Mouse (Mus musculus) brain, embryonic 18.5 days (tissue): ENCODE measurements at regions not wholly inside any gene's neighbourhood (a gene's known extent, or its start where the extent isn't known, plus 50 kb on each side); places are given as distances from the start of the nearest gene placed in this dataset.

ENCODE experiments used
- DNase-seq: peaks from one replicate; pipeline ENCODE4 v3.0.0-alpha.2; 2012; ENCODE audit warnings: low read depth, low spot score

- no peak for DNase-seq
Measured at GRCm38 (mm10) chr15:10767535-10767934, 53.1 kb upstream of the Rai14 start.

- DNase-seq, result no peak
Measured at GRCm38 (mm10) chr15:10770410-10771310, 56.2 kb upstream of the Rai14 start.

GRCm38 (mm10) chr15:10771311-10771690 lies 56.9 kb upstream of the Rai14 start:
- DNase-seq, result no peak

GRCm38 (mm10) chr15:10779941-10780620 lies 65.7 kb upstream of the Rai14 start:
- no peak for DNase-seq

GRCm38 (mm10) chr15:10789371-10789770 lies 74.9 kb upstream of the Rai14 start:
- no peak for DNase-seq

- no peak for DNase-seq
Measured at GRCm38 (mm10) chr15:10790862-10791497, 76.6 kb upstream of the Rai14 start.

- no peak for DNase-seq
Measured at GRCm38 (mm10) chr15:10791516-10792112, 77.2 kb upstream of the Rai14 start.

- no peak for DNase-seq
Measured at GRCm38 (mm10) chr15:10792156-10792555, 77.7 kb upstream of the Rai14 start.

GRCm38 (mm10) chr15:10795126-10795792 lies 80.8 kb upstream of the Rai14 start:
- no peak for DNase-seq

- no peak for DNase-seq
Measured at GRCm38 (mm10) chr15:10799656-10800055, 85.2 kb upstream of the Rai14 start.

- no peak for DNase-seq
Measured at GRCm38 (mm10) chr15:10814195-10814594, 99.8 kb upstream of the Rai14 start.

GRCm38 (mm10) chr15:10814709-10815108 lies 100.3 kb upstream of the Rai14 start:
- no peak for DNase-seq

GRCm38 (mm10) chr15:10816213-10816621 lies 101.8 kb upstream of the Rai14 start:
- no peak for DNase-seq

GRCm38 (mm10) chr15:10818216-10818615 lies 103.8 kb upstream of the Rai14 start:
- DNase-seq, result no peak

GRCm38 (mm10) chr15:10818706-10819105 lies 104.3 kb upstream of the Rai14 start:
- no peak for DNase-seq

- DNase-seq, result no peak
Measured at GRCm38 (mm10) chr15:10823933-10824332, 109.5 kb upstream of the Rai14 start.

- no peak for DNase-seq
Measured at GRCm38 (mm10) chr15:10829588-10829987, 115.2 kb upstream of the Rai14 start.

- DNase-seq, result no peak
Measured at GRCm38 (mm10) chr15:10830478-10830877, 116.1 kb upstream of the Rai14 start.

- DNase-seq, result no peak
Measured at GRCm38 (mm10) chr15:10831106-10831505, 116.7 kb upstream of the Rai14 start.

- DNase-seq, result no peak
Measured at GRCm38 (mm10) chr15:10832331-10832730, 117.9 kb upstream of the Rai14 start.

- no peak for DNase-seq
Measured at GRCm38 (mm10) chr15:10833866-10834571, 118.1 kb upstream of the C1qtnf3 start.
